Mouse (Mus musculus) frontal cortex, postnatal 25 days (tissue): ENCODE measurements around the gene Angptl7.

Source experiments
- DNase-seq, 2 experiments: peaks; one replicate each; pipeline ENCODE4 v3.0.0; 2022; ENCODE audit warnings: low spot score in 2 of 2

Gene Angptl7

GRCm38 (mm10) chr4:148500410-148500867 is at the start of gene Angptl7:
Gene Angptl7, minus strand, starts transcription at chr4:148500460.
- DNase-seq: no peak

GRCm38 (mm10) chr4:148549106-148549505 is 48.8 kb upstream of the Angptl7 start:
- DNase-seq: no peak

- no peak for DNase-seq
These were observed 35.6 kb upstream of the Angptl7 start for GRCm38 (mm10) chr4:148535876-148536275.

GRCm38 (mm10) chr4:148533613-148534328 is 33.5 kb upstream of the Angptl7 start:
- no peak for DNase-seq

GRCm38 (mm10) chr4:148532516-148532915 is 32.3 kb upstream of the Angptl7 start:
- no peak for DNase-seq

DNA sequence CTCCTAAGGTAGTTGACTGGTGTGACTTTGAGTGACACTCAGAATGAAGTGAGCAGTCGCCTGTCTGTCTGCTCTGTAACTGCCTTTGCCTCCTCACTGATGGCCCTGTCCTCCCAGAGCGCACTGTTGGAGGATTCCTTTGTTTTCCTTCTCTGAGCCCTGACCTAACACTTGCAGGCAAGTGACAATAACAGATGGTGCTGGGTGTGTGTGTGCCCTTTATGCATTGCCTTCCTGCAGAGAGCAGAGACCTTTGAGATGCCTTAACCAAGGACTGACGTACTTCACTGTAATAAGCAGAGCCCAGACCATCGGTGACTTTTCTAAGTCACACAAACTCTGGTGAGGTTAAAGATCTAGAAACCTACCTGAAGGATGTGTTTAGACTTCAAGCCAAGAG is 31.1 kb upstream of the Angptl7 start:
- no peak for DNase-seq

DNA sequence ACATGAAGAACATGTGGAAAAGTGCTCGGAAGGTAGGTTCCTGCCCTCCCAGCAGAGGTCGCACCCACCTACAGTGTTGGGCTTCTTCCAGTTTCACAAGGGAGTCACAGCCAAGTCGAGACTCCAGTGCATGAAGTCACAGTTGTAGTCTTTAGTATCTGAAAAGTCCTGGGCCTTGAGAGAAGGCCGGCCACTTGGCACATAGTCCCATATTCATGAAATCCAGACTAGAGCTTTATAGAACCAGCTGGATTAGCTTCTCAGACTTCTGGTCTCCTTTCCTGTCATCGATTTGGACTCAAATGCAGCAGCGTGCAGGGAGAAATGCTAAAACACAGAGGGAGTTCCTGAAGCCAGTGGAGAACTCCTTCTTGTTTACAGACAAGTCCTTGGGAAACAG is 30.5 kb upstream of the Angptl7 start:
- DNase-seq: no peak

- DNase-seq: no peak
These were observed 30.1 kb upstream of the Angptl7 start for GRCm38 (mm10) chr4:148530351-148530750.

- no peak for DNase-seq
These were observed 27.1 kb upstream of the Angptl7 start for GRCm38 (mm10) chr4:148527158-148527910.

DNA sequence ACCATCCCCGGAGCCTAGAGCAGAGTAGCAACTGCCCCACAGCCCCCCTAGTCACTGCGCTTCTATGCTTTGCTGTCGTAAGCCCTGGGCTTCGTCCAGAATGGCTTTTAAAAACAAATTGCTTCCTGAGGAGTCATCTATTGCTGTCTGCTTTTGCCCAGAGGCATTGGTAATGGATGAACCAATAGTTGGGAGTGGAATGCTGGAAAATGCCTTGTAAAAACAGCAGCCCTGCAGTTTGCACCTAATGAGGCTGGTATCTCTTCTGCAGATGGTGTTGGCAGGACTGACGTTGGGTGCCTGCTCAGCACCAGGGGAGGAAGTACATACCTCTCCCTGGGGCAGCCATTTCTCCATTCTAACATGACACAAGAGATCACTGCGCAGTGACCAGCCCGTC is 23.3 kb upstream of the Angptl7 start:
- DNase-seq: no peak

GRCm38 (mm10) chr4:148518235-148518795 is 18.1 kb upstream of the Angptl7 start:
- DNase-seq: no peak

- DNase-seq: no peak
These were observed 17.5 kb upstream of the Angptl7 start for GRCm38 (mm10) chr4:148517809-148518208.

DNA sequence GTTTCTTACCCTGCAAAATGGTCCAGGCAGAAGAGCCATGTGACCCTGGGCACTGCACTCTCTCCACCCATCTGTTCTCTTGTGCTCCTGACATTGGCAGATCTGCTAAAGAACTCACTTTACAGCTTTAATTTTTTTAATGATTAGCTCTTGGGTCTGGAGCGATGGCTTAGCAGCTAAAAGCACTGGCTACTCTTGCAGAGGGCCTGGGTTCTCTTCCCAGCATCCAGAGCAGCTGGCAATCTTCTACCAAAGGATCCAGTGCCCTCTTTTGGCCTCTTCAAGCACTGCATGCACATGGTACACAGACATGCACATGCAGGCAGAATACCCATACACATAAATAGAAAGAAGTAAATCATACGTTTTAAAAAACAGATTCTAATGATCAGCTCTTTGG is 15.1 kb upstream of the Angptl7 start:
- no peak for DNase-seq

GRCm38 (mm10) chr4:148513021-148513559 is 12.8 kb upstream of the Angptl7 start:
- no peak for DNase-seq

- no peak for DNase-seq
These were observed 11.1 kb upstream of the Angptl7 start for GRCm38 (mm10) chr4:148511334-148511733.

DNA sequence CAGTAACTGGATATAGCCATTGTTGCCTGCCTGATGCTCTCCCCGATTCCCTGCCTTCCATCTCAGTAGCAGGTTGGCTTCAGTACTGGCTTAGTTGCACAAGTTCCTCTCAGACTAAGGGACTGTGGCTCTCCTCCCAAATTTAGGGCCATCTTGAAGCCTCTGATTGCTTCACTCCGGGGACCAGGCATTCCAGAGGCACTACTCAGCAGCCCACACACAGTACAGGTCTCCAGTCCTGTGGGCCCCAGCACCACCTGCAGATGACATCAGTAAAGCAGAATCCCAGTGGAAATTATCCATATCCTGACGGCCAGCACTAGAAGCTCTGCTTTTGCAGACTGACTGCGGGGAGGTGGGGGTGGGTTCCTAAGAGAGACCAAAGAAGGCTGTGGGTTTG is 10.4 kb upstream of the Angptl7 start:
- no peak for DNase-seq

- DNase-seq: no peak
These were observed 9.3 kb upstream of the Angptl7 start for GRCm38 (mm10) chr4:148509450-148510084.

GRCm38 (mm10) chr4:148508084-148508849 is 8.0 kb upstream of the Angptl7 start:
- no peak for DNase-seq

DNA sequence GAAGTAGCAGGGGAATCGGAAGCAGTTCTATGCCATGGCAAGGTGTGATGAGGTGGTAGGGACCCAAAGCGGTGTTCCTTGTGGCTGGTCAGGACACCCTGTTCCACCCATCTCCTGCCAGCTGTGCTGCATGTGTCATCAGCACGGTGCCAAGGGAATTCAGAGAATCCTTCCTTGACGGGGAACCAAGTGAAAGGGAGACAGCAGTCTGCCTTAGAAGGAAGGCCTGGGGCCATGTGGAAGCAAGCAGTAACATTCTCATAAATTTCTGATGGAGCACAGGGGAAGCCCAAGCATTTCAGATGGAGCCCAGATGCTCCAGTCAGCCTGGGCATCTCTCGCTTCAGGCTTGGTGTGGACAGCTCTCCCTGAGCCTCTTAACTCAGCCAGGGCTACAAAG is 7.3 kb upstream of the Angptl7 start:
- DNase-seq: no peak

DNA sequence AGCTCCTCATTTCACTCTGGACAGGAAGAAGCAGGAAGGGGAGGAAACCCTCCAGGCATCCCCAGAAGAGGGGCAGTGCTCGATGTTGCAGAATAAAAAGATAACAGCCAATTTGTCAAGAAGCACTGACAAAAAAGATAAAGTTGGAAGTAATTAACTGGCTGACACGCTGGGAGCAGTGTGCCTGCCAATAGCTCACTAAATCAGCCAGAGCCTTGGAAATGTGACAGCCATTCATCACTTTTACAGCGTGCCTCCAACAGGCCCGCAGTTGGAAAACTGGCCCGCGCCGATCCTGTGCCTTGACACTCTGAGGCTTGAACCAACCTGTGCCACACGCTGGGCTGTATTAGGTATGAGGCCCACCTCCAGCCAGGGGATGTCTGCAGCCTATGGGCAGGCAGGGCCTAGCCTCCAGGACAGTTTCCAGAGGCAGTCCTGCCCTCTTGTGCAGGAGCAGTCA is 4.3 kb upstream of the Angptl7 start:
- DNase-seq: no peak
